Mouse (Mus musculus) heart, postnatal 36 days (tissue): ENCODE results near the gene Tmbim6. TPM values are rescaled to one million over a fixed set of nuclear protein-coding genes. Genes with fewer than 3 reads are reported as not detected.

Experiments used
- DNase-seq, 2 experiments: peaks; one replicate each; pipeline ENCODE4 v3.0.0; 2021 to 2022
- intact Hi-C: fragments of 180-260 bp; cut with DNase I; formaldehyde crosslinking; loops from one replicate; pipeline ENCODE4 v1.15.1; 2025
- total RNA-seq, 2 experiments: library from RNA; stranded (reverse); gene quantifications; 2 replicates each; pipeline ENCODE4 v1.2.3; 2021

Gene Tmbim6
- total RNA-seq, 2 experiments from 2014 or later, result 233 to 243 TPM

GRCm38 (mm10) chr15:99416348-99416882 is 23.7 kb downstream of the Tmbim6 start:
- intact Hi-C loops, result loop anchor here (1.0 kb wide), 1 partner anchor 55 kb away; no protein-coding TSS in a partner anchor
- DNase-seq, result peak; percentile 83 to 85

GRCm38 (mm10) chr15:99416957-99417356 is 24.3 kb downstream of the Tmbim6 start:
- DNase-seq, result no peak

GRCm38 (mm10) chr15:99417692-99418271 is 25.1 kb downstream of the Tmbim6 start:
- DNase-seq, result no peak
- intact Hi-C loops, result no loop called here

More at GRCm38 (mm10) chr15:99416957-99417356, 24.3 kb downstream of the Tmbim6 start:
- intact Hi-C loops, result loop anchor here (1.0 kb wide), 1 partner anchor 54 kb away; no protein-coding TSS in a partner anchor

GRCm38 (mm10) chr15:99420101-99420500 is 27.4 kb downstream of the Tmbim6 start:
- intact Hi-C loops, result no loop called here
- DNase-seq, result no peak

GRCm38 (mm10) chr15:99420521-99421014 is 27.9 kb downstream of the Tmbim6 start:
- intact Hi-C loops, result no loop called here
- peak; percentile 77 to 82 for DNase-seq

GRCm38 (mm10) chr15:99421152-99421551 is 28.5 kb downstream of the Tmbim6 start:
- DNase-seq, result no peak
- intact Hi-C loops, result no loop called here

GRCm38 (mm10) chr15:99421676-99422075 is 29.0 kb downstream of the Tmbim6 start:
- intact Hi-C loops, result no loop called here
- DNase-seq, result no peak

- no peak for DNase-seq
- intact Hi-C loops, result no loop called here
Measured at GRCm38 (mm10) chr15:99422551-99422950, 29.9 kb downstream of the Tmbim6 start.

GRCm38 (mm10) chr15:99423131-99423530 is 30.4 kb downstream of the Tmbim6 start:
- no peak for DNase-seq
- intact Hi-C loops, result no loop called here

GRCm38 (mm10) chr15:99423884-99424283 is 31.2 kb downstream of the Tmbim6 start:
- intact Hi-C loops, result no loop called here
- DNase-seq, result no peak

GRCm38 (mm10) chr15:99430394-99430793 is 37.7 kb downstream of the Tmbim6 start:
- intact Hi-C loops, result no loop called here
- DNase-seq, result no peak

GRCm38 (mm10) chr15:99431063-99431462 is 38.4 kb downstream of the Tmbim6 start:
- intact Hi-C loops, result no loop called here
- DNase-seq, result no peak

- intact Hi-C loops, result no loop called here
- DNase-seq, result no peak
Measured at GRCm38 (mm10) chr15:99431504-99431903, 38.8 kb downstream of the Tmbim6 start.

GRCm38 (mm10) chr15:99431967-99432366 is 39.3 kb downstream of the Tmbim6 start:
- intact Hi-C loops, result no loop called here
- peak in 1 of 2 experiments; percentile 31 for DNase-seq

- DNase-seq, result no peak
- intact Hi-C loops, result no loop called here
Measured at GRCm38 (mm10) chr15:99433081-99433718, 40.5 kb downstream of the Tmbim6 start.

- intact Hi-C loops, result no loop called here
- no peak for DNase-seq
Measured at GRCm38 (mm10) chr15:99433913-99434312, 41.2 kb downstream of the Tmbim6 start.

GRCm38 (mm10) chr15:99438966-99439698 is 46.5 kb downstream of the Tmbim6 start:
- no peak for DNase-seq

GRCm38 (mm10) chr15:99440112-99440815 is 47.6 kb downstream of the Tmbim6 start:
- peak in 1 of 2 experiments; percentile 32 for DNase-seq

More at GRCm38 (mm10) chr15:99438966-99439698, 46.5 kb downstream of the Tmbim6 start:
- intact Hi-C loops, result no loop called here

GRCm38 (mm10) chr15:99440816-99441457 is 48.3 kb downstream of the Tmbim6 start:
- no peak for DNase-seq
- intact Hi-C loops, result no loop called here

More at GRCm38 (mm10) chr15:99440112-99440815, 47.6 kb downstream of the Tmbim6 start:
- intact Hi-C loops, result no loop called here

GRCm38 (mm10) chr15:99442358-99442757 is 49.7 kb downstream of the Tmbim6 start:
- intact Hi-C loops, result no loop called here
- no peak for DNase-seq
